Mouse (Mus musculus): ENCODE measurements at regions not wholly inside any gene's neighbourhood (a gene's known extent, or its start where the extent isn't known, plus 50 kb on each side); places are given as distances from the start of the nearest gene placed in this dataset.

DNA sequence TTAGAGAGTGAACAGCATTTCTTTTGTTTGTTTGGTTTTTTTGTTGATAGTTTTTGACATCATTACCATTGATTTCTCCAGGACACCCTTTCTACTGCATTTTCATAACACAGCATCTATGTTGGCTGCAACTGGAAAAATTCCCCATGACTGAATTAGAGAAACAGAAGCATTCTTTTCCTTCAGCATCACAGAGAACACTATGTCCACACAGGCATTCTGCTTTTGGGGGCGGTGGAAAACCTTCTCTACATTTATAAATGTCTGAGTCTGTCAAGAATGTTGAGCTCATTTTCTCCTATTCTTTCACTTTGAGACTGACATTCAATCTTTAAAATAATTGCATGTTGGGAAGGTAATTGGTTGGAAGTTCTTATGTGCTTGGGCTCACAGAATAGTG, 734.4 kb downstream of the Gm597 start:
- TF ChIP-seq MYOD1 (IDR thresholded peaks at IDR 0.05; ENCODE audit: control insufficient read depth, insufficient read length, low read depth) (no peak), CEBPB (IDR thresholded peaks at IDR 0.05; ENCODE audit: low read depth) (no peak), MYOG (IDR thresholded peaks at IDR 0.05; ENCODE audit: control insufficient read depth, extremely low read depth, insufficient read length) (no peak), CTCF (IDR thresholded peaks at IDR 0.05; ENCODE audit: control insufficient read depth, insufficient read depth, insufficient read length) (no peak), FOSL1 (IDR thresholded peaks at IDR 0.05; ENCODE audit: insufficient read depth, low read length, poor library complexity, severe bottlenecking) (no peak), MAX (IDR thresholded peaks at IDR 0.05) (no peak), USF1 (IDR thresholded peaks at IDR 0.05; ENCODE audit: low read depth) (no peak)
- Histone ChIP-seq H3K4me3 (ENCODE audit: insufficient read depth, poor library complexity, severe bottlenecking) (no peak overlapping the region), H3K36me3 (ENCODE audit: control insufficient read depth, insufficient read depth) (no peaks in the 10 kb centered on the region), H3K79me2 (ENCODE audit: control insufficient read depth, insufficient read depth) (no peaks in the 10 kb centered on the region), H3K79me3 (ENCODE audit: low read depth) (no peaks in the 10 kb centered on the region), H3ac (ENCODE audit: control insufficient read depth, insufficient read length, low read depth) (no peak overlapping the region), H3K27me3 (ENCODE audit: control insufficient read depth, insufficient read depth, insufficient read length) (no peaks in the 10 kb centered on the region)

DNA sequence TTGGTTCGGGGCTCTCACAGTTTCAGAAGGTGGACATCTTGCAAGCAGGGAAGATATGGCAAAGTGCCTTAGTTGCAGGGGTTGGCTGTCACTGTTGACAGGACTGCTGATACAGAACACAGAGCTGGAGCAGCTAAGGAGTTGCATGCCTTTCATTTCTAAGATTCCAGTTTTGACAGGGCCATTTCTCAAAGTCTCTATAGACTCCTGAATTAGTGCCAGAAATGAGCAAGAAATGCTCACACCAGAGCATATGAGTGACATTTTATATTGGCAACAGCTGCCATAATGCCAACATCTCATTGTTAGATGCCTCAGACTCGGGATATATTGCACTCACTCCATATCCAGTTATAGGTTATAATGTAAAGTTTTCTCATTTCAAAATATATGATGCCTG, 754.3 kb downstream of the Gm597 start:
- Histone ChIP-seq H3K79me3 (ENCODE audit: low read depth) (no peaks in the 10 kb centered on the region), H3K79me2 (ENCODE audit: control insufficient read depth, insufficient read depth) (no peaks in the 10 kb centered on the region), H3ac (ENCODE audit: control insufficient read depth, insufficient read length, low read depth) (no peak overlapping the region), H3K36me3 (ENCODE audit: control insufficient read depth, insufficient read depth) (no peaks in the 10 kb centered on the region), H3K4me3 (ENCODE audit: insufficient read depth, poor library complexity, severe bottlenecking) (no peak overlapping the region), H3K27me3 (ENCODE audit: control insufficient read depth, insufficient read depth, insufficient read length) (no peaks in the 10 kb centered on the region)
- TF ChIP-seq FOSL1 (IDR thresholded peaks at IDR 0.05; ENCODE audit: insufficient read depth, low read length, poor library complexity, severe bottlenecking), result no peak
- no peak for TF ChIP-seq CTCF (IDR thresholded peaks at IDR 0.05; ENCODE audit: control insufficient read depth, insufficient read depth, insufficient read length)
- TF ChIP-seq USF1 (IDR thresholded peaks at IDR 0.05; ENCODE audit: low read depth), result no peak
- TF ChIP-seq MYOD1 (IDR thresholded peaks at IDR 0.05; ENCODE audit: control insufficient read depth, insufficient read length, low read depth), result no peak
- no peak for TF ChIP-seq CEBPB (IDR thresholded peaks at IDR 0.05; ENCODE audit: low read depth)
- TF ChIP-seq MYOG (IDR thresholded peaks at IDR 0.05; ENCODE audit: control insufficient read depth, extremely low read depth, insufficient read length), result no peak
- no peak for TF ChIP-seq MAX (IDR thresholded peaks at IDR 0.05)

DNA sequence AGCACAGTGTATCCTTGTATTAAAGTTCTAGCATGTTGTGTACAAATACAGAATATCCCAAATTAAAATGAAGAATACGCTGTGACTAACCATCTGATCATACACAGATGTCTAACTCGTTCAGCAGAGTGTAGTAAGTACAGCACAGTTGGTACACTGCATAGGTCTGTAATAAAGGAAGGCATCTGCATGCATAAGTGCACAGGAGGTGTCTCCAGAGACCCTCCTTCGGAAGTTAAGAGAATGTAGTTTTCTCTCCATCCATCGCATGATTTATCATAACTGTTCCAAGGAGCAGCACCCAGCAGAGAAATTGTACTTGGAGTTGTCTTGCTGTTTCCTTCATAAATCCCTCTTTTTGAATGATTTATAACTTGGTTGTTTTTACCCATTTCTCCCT, 781.6 kb downstream of the Gm597 start:
- TF ChIP-seq CEBPB (IDR thresholded peaks at IDR 0.05; ENCODE audit: low read depth) (no peak), MYOG (IDR thresholded peaks at IDR 0.05; ENCODE audit: control insufficient read depth, extremely low read depth, insufficient read length) (no peak), USF1 (IDR thresholded peaks at IDR 0.05; ENCODE audit: low read depth) (no peak), MYOD1 (IDR thresholded peaks at IDR 0.05; ENCODE audit: control insufficient read depth, insufficient read length, low read depth) (no peak), MAX (IDR thresholded peaks at IDR 0.05) (no peak), FOSL1 (IDR thresholded peaks at IDR 0.05; ENCODE audit: insufficient read depth, low read length, poor library complexity, severe bottlenecking) (no peak), CTCF (IDR thresholded peaks at IDR 0.05; ENCODE audit: control insufficient read depth, insufficient read depth, insufficient read length) (no peak)
- H3K27me3 ChIP-seq (ENCODE audit: control insufficient read depth, insufficient read depth, insufficient read length), result no peaks in the 10 kb centered on the region
- no peaks in the 10 kb centered on the region for H3K79me3 ChIP-seq (ENCODE audit: low read depth)

DNA sequence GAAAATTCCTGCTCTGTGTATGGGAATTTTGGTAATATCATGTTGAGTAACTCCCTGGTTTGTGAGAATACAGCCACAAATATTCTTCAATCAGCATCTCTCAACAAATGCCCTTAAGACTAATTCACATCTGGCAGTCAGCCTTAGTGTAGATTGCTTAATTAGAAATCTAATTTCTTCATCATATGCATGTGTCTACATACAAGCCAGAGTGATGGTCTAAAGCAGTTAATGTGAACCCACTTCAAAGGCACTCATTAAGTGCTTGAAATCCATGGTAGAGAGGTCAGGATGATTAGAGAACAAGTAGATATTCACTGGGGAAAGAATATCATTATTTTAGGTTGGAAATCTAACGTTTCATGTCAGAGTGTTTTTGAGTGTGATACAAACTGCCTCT, 816.7 kb downstream of the Gm597 start:
- Histone ChIP-seq H3K79me2 (ENCODE audit: control insufficient read depth, insufficient read depth) (no peaks in the 10 kb centered on the region), H3K79me3 (ENCODE audit: low read depth) (no peaks in the 10 kb centered on the region), H3K27me3 (ENCODE audit: control insufficient read depth, insufficient read depth, insufficient read length) (no peaks in the 10 kb centered on the region), H3ac (ENCODE audit: control insufficient read depth, insufficient read length, low read depth) (no peak overlapping the region), H3K4me3 (ENCODE audit: insufficient read depth, poor library complexity, severe bottlenecking) (no peak overlapping the region), H3K36me3 (ENCODE audit: control insufficient read depth, insufficient read depth) (no peaks in the 10 kb centered on the region)
- TF ChIP-seq MAX (IDR thresholded peaks at IDR 0.05), result no peak

More for the DNA sequence above, 781.6 kb downstream of the Gm597 start:
- no peaks in the 10 kb centered on the region for H3K36me3 ChIP-seq (ENCODE audit: control insufficient read depth, insufficient read depth)
- no peak overlapping the region for H3K4me3 ChIP-seq (ENCODE audit: insufficient read depth, poor library complexity, severe bottlenecking)
- H3ac ChIP-seq (ENCODE audit: control insufficient read depth, insufficient read length, low read depth), result no peak overlapping the region
- H3K79me2 ChIP-seq (ENCODE audit: control insufficient read depth, insufficient read depth), result no peaks in the 10 kb centered on the region

Data from C2C12 (cell line).